Mouse (Mus musculus) ES-Bruce4 (cell line): Measurements from ENCODE around the gene Ldlrap1. TPM values are rescaled to one million over a fixed set of nuclear protein-coding genes. Genes with fewer than 3 reads are reported as not detected.
A peak's percentile ranks its signal among the peaks of the same experiment; 100 is the strongest.

Source experiments
- H3K27ac ChIP-seq: 2 replicates; pipeline ENCODE4 v1.5.1; 2012; ENCODE audit warnings: low read length, inconsistent platforms; ENCODE audit not compliant: insufficient read depth
- H3K27me3 ChIP-seq: 2 replicates; pipeline ENCODE4 v1.6.1; 2012; ENCODE audit warnings: mild to moderate bottlenecking, low read length, inconsistent platforms; ENCODE audit not compliant: control insufficient read depth, poor library complexity, insufficient read depth, severe bottlenecking
- H3K36me3 ChIP-seq: 2 replicates; pipeline ENCODE4 v1.6.1; 2012; ENCODE audit warnings: inconsistent platforms, mild to moderate bottlenecking, low read length, moderate library complexity; ENCODE audit not compliant: control insufficient read depth, poor library complexity, insufficient read depth, severe bottlenecking
- H3K4me1 ChIP-seq: one replicate; pipeline ENCODE4 v1.8.1; 2011; ENCODE audit warnings: low read length; ENCODE audit not compliant: control insufficient read depth, insufficient read depth
- H3K4me3 ChIP-seq: 2 replicates; pipeline ENCODE4 v1.5.1; 2011; ENCODE audit warnings: low read depth, mild to moderate bottlenecking, low read length
- H3K9ac ChIP-seq: 2 replicates; pipeline ENCODE4 v1.6.1; 2012; ENCODE audit warnings: low read depth, mild to moderate bottlenecking, inconsistent platforms; ENCODE audit not compliant: poor library complexity, severe bottlenecking
- H3K9me3 ChIP-seq: replicated peaks from 2 replicates; pipeline ENCODE4 v1.6.1; 2012; ENCODE audit warnings: mild to moderate bottlenecking, low read length, inconsistent platforms; ENCODE audit not compliant: control insufficient read depth, poor library complexity, insufficient read depth, severe bottlenecking
- CTCF ChIP-seq: IDR thresholded peaks from one replicate; pipeline ENCODE4 v1.8.1; 2011; ENCODE audit warnings: low read depth, low read length
- EP300 ChIP-seq: IDR thresholded peaks from 2 replicates; pipeline ENCODE4 v1.6.1; 2011; ENCODE audit warnings: low read depth, low read length; ENCODE audit not compliant: insufficient read depth
- POLR2A ChIP-seq: IDR thresholded peaks from one replicate; pipeline ENCODE4 v1.8.1; 2011; ENCODE audit warnings: low read length; ENCODE audit not compliant: insufficient read depth
- polyA plus RNA-seq: library from polyadenylated mRNA; stranded (reverse); fragments of >200 nt; gene quantifications from 2 replicates; pipeline ENCODE4 v1.2.4, GENCODE M21; 2011; ENCODE audit warnings: low read depth; ENCODE audit not compliant: missing spikeins, insufficient read depth, insufficient read length

Ldlrap1 gene
- polyA plus RNA-seq, 1 experiment = 18.9 TPM

DNA sequence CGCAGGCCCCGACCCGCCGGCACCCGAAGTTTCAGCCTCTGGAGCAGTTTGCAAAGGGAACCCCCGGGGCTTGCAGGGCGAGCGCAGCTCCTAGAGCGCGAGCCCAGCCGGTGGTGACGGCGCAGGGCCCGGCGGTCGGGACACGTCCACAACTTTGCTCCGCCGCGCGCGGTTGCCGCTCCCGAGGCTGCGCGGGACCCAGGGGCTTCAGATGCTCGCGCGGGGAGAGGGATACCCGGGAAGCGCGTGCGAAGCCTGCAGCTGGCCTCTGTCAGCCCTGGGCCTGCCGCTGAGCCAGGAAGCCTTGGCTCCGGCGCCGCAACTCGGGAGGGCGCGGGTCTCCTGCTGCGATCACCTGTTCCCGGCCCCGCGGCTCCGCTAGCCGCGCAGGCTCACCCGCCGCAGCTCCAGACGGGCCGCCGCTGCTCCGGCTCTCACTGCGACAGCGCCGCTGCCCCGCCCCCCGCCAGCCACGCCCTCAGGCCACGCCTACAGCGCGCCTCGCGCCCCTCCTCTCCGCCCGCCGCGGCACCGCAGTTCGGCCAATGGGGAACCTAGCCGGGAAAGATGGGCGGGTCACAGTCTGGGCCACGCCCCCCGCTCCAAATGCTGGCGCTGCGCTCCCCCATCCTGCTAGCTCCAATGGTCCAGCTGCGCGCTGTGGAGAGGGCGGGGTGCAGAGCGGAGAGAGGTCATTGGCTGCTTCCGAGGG, 63.8 kb downstream of the Ldlrap1 start, which contains the start of gene Man1c1:
TSS of gene Man1c1 (minus strand) at position 456 of the 712 bp plus-strand sequence.
- H3K27ac ChIP-seq = no peak within 1 kb of the TSS
- H3K27me3 ChIP-seq = peaks cover 7% of the 10 kb centered on the region
- no peaks in the 10 kb centered on the region for H3K4me1 ChIP-seq
- no peak for TF ChIP-seq EP300
- no peak for TF ChIP-seq CTCF
- peak; percentile 49 for TF ChIP-seq POLR2A
- H3K9me3 ChIP-seq = no peaks in the 10 kb centered on the region
- peak within 1 kb of the TSS; percentile 81 for H3K9ac ChIP-seq
- no peaks in the 10 kb centered on the region for H3K36me3 ChIP-seq
- peak within 1 kb of the TSS; percentile 90 for H3K4me3 ChIP-seq

DNA sequence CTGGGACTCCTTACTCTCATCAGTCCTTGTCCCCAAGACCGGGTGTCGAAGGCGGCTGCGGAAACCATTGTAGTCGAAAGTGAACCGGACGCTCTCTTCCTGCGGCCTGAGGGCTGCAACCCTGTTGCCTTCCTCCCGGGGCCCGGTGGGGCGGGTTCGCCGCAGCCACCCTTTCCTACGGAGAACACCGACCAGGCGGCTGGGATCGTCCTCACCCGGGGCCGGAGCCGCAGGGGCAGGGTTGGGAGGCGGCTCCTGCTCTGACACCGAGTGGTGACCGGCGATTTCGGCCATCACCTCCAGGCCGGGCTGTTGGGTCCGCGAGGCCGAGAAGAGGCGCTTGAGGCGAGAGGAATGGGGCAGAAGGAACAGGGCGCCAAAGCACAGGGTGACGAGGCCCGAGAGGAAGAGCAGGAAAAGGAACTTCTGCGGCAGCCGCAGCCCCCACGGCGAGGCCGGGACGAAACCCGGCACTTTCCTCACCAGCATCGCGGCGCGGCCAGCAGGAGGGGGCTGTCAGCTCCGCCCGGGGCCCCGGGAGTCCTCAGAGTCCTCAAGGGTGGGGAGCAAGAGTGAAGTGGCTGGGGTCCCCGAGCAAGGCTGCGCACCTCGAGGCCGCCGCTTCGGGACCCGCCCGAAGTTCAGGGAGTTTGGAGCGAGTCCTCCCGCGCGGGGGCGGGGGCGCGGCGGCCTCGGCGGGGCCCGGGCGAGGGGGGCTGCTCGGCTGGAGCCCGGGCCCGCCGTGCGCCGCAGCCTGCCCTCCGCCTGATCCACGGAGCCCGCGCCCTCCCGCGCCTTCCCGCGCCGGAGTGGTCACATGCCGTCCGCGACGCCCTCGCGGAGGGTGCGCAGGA, 64.6 kb downstream of the Ldlrap1 start:
- no peak for TF ChIP-seq CTCF
- H3K9me3 ChIP-seq = no peaks in the 10 kb centered on the region
- no peak overlapping the region for H3K27ac ChIP-seq
- peaks cover 7% of the 10 kb centered on the region for H3K27me3 ChIP-seq
- peak overlapping the region; percentile 81 for H3K9ac ChIP-seq
- H3K36me3 ChIP-seq = no peaks in the 10 kb centered on the region
- H3K4me1 ChIP-seq = no peaks in the 10 kb centered on the region
- H3K4me3 ChIP-seq = peak overlapping the region; percentile 73

DNA sequence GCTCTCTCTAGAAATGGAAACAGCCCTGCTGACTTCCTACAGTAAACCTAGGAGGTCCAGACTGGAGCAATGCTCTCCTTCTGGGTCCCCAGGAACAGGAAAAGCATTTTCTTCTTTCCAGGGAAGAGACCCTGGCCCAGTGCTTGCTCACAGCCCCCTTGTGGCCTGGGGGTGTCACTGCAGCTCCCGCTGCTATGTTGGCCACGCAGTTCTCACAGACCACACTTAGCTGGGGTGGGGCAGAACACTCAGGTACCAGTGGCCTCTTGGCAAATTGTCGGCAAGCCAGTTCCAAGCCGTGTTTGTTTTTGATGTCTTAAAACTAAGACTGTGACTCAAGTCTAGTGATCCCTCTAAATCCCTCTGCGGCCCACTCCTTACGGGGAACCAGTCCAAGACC, 65.9 kb downstream of the Ldlrap1 start:
- Histone ChIP-seq H3K9me3 (no peaks in the 10 kb centered on the region), H3K4me1 (no peaks in the 10 kb centered on the region), H3K27ac (no peak overlapping the region), H3K27me3 (peaks cover 7% of the 10 kb centered on the region), H3K9ac (no peak overlapping the region), H3K36me3 (no peaks in the 10 kb centered on the region), H3K4me3 (no peak overlapping the region)
- TF ChIP-seq CTCF = peak; percentile 86
- TF ChIP-seq EP300 = no peak

DNA sequence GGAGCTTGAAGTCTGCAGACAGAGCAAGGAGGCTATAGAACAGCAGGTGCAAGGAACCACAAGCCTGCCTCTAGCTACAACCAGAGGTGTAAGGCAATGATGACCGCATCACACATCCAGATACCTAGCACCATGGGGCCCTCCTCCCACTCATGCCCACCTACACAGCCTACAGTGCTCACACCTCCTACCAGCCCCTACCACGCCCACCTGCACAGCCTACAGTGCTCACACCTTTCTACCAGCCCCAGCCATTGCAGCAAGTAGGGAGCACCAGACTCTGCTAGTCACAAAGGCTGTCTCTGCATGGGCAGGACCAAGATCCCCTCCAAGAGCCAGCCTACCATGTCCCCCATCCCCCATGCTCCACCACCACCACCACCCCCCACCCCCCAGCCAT, 66.9 kb downstream of the Ldlrap1 start:
- TF ChIP-seq POLR2A = no peak
- no peak for TF ChIP-seq CTCF
- no peak for TF ChIP-seq EP300
- no peak overlapping the region for H3K27ac ChIP-seq
- no peak overlapping the region for H3K4me3 ChIP-seq
- no peaks in the 10 kb centered on the region for H3K4me1 ChIP-seq
- no peaks in the 10 kb centered on the region for H3K9me3 ChIP-seq
- H3K36me3 ChIP-seq = no peaks in the 10 kb centered on the region
- H3K27me3 ChIP-seq = peaks cover 7% of the 10 kb centered on the region
- no peak overlapping the region for H3K9ac ChIP-seq

DNA sequence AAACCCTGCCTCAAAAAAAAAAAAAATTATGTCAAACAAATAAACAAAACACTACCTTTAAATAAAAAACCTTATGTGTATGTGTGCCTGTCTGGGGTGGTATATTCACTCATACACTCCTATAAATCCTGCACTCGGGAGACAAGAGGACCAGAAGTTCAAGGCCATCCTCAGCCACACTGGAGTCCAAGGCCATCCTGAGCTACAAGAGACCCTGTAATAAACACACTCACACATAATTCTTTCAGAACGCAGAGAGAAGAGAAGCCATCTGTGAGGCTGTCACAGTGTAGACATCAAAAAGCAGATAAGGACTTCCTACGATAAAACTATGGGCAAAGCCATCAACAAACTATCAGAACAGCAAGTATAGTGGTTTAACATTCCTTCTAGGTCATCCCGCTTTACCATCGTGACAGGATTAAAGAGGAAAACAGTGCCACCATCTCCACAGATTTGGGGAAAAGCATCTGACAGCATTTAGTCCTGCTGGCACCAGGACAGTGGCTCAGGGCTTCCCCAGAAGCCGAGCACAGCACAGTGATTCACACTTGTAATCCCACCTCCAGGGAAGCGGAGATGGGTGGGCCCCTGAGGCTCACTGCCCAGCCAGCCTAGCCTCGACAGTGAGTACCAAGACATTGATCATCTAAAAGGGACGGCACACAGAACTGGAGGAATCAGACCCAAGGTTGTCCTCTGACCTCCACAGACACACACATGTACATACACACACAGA, 74.5 kb downstream of the Ldlrap1 start:
- Histone ChIP-seq H3K4me3 (no peak overlapping the region), H3K9me3 (no peaks in the 10 kb centered on the region), H3K9ac (no peak overlapping the region), H3K4me1 (no peaks in the 10 kb centered on the region), H3K27me3 (no peaks in the 10 kb centered on the region), H3K27ac (no peak overlapping the region), H3K36me3 (no peaks in the 10 kb centered on the region)
- TF ChIP-seq EP300 (no peak), POLR2A (no peak), CTCF (no peak)
